Mouse (Mus musculus) neural tube, embryonic 14.5 days (tissue): ENCODE measurements around the gene Rasl11b. TPM values are rescaled to one million over a fixed set of nuclear protein-coding genes. Genes with fewer than 3 reads are reported as not detected.

ENCODE experiments used
- ATAC-seq: fragments of 200-750 bp; cut with Nextera tagmentation; 2 replicates; pipeline ENCODE4 v1.8.0; 2017; ENCODE audit warnings: low read depth, mild to moderate bottlenecking, moderate TSS enrichment, moderate library complexity
- H3K27ac ChIP-seq: fragments of 300-500 bp; sonication (generic); 2 replicates; pipeline ENCODE4 v1.5.1; 2014; ENCODE audit warnings: low read depth, mild to moderate bottlenecking, control low read depth, low read length, moderate library complexity, mixed read lengths
- H3K27me3 ChIP-seq: fragments of 300-500 bp; sonication (generic); 2 replicates; pipeline ENCODE4 v1.6.1; 2014; ENCODE audit warnings: low read length; ENCODE audit not compliant: control insufficient read depth, insufficient read depth
- H3K36me3 ChIP-seq: fragments of 300-500 bp; sonication (generic); 2 replicates; pipeline ENCODE4 v1.6.1; 2014; ENCODE audit warnings: low read length, mixed read lengths; ENCODE audit not compliant: control insufficient read depth, insufficient read depth
- H3K4me1 ChIP-seq: fragments of 300-500 bp; sonication (generic); 2 replicates; pipeline ENCODE4 v1.6.1; 2014; ENCODE audit warnings: low read length; ENCODE audit not compliant: control insufficient read depth, insufficient read depth
- H3K4me2 ChIP-seq: fragments of 300-500 bp; sonication (generic); 2 replicates; pipeline ENCODE4 v1.6.1; 2014; ENCODE audit warnings: mild to moderate bottlenecking, low read depth, low read length, control low read depth
- H3K4me3 ChIP-seq: fragments of 300-500 bp; sonication (generic); 2 replicates; pipeline ENCODE4 v1.5.1; 2014; ENCODE audit warnings: low read depth, low read length, control low read depth, mixed read lengths
- H3K9ac ChIP-seq: fragments of 300-500 bp; sonication (generic); replicated peaks from 2 replicates; pipeline ENCODE4 v1.6.1; 2014; ENCODE audit warnings: low read depth, mild to moderate bottlenecking, control low read depth, low read length, mixed read lengths
- H3K9me3 ChIP-seq: fragments of 300-500 bp; sonication (generic); 2 replicates; pipeline ENCODE4 v1.6.1; 2016; ENCODE audit warnings: low read length; ENCODE audit not compliant: control insufficient read depth
- WGBS: fragments of 180-500 bp; shearing (Covaris S2); extraction: QIAGEN DNeasy Blood & Tissue Kit; methylation state at CpG from one replicate; pipeline ENCODE4 v1.1.7; 2014; 5-methylcytosine and 5-hydroxymethylcytosine counted together
- polyA plus RNA-seq: library from polyadenylated mRNA; unstranded; fragments of >200 nt; fragmentation: Nextera tagmentation; extraction: Ambion mirVana; gene quantifications from 2 replicates; pipeline ENCODE4 v1.2.1, GENCODE M21; 2014

The Rasl11b gene
- polyA plus RNA-seq, 1 experiment from 2014 or later, result 9.9 TPM

DNA sequence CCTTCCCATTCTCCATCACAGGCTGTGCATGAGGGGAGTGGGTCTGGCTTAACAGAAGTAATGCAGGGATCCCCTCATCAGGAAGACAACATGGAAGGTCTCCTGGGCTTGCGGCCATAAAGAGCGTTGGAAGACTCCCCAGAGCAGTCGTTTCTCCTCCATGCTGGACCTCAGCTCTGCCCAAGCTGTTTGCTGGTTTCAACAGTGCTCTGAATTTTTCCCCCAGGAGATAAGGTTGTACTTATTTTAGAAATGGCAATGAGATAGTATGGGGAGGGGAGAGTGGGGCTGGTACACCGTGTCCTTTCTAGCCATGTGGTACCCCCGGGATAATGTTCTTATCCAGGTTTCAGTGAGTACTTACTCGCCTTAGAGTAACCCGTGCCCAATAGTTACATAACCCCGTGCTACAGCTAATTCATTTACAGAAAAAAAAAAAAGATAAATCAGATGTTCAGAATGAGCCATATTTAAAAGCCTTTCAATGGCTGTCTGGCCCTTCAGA lies 50.6 kb downstream of the Rasl11b start:
- no peak overlapping the region for H3K27ac ChIP-seq
- H3K4me1 ChIP-seq, result peaks cover 6% of the 10 kb centered on the region; the same call in 1 of the 2 replicates
- no peak overlapping the region for H3K4me3 ChIP-seq
- H3K9ac ChIP-seq, result no peak overlapping the region
- no peaks in the 10 kb centered on the region for H3K27me3 ChIP-seq
- no peak for ATAC-seq
- WGBS, result 72% methylated on average over 8 of the region's 8 CpGs
- H3K9me3 ChIP-seq, result no peaks in the 10 kb centered on the region
- H3K4me2 ChIP-seq, result no peak overlapping the region
- no peaks in the 10 kb centered on the region for H3K36me3 ChIP-seq

GRCm38 (mm10) chr5:74246453-74246852 lies 51.4 kb downstream of the Rasl11b start:
- Histone ChIP-seq H3K4me1 (peaks cover 6% of the 10 kb centered on the region; the same call in 1 of the 2 replicates), H3K4me2 (no peak overlapping the region), H3K27me3 (no peaks in the 10 kb centered on the region), H3K9ac (no peak overlapping the region), H3K9me3 (no peaks in the 10 kb centered on the region), H3K4me3 (no peak overlapping the region), H3K36me3 (no peaks in the 10 kb centered on the region), H3K27ac (no peak overlapping the region; the same call in 1 of the 2 replicates)
- WGBS, result 14% methylated on average over 4 of the region's 4 CpGs
- peak; percentile 58; the same call in 1 of the 2 replicates for ATAC-seq

DNA sequence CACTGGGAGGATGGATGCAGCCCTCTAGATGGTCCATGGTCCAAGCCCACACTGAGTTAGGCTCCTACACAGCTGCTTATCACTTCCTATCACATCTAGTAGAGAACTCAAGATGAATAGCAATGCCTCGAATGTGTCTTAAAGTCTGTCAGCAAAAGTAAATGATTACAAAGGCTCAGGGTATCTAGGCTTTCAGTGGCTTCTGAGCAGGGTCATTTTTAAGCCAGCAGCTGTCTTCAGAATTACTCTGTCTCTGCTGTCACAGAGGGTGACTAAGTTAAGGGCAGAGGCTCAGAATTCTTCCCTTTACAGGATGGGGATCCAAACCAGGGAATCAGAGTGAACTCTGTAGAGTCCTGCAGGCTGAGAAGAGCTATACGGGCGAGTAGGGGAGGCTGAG lies 51.9 kb downstream of the Rasl11b start:
- Histone ChIP-seq H3K4me3 (no peak overlapping the region), H3K4me2 (no peak overlapping the region), H3K27me3 (no peaks in the 10 kb centered on the region), H3K27ac (no peak overlapping the region), H3K4me1 (peaks cover 6% of the 10 kb centered on the region; the same call in 1 of the 2 replicates), H3K36me3 (no peaks in the 10 kb centered on the region), H3K9me3 (no peaks in the 10 kb centered on the region), H3K9ac (no peak overlapping the region)
- ATAC-seq, result peak; percentile 24; the same call in 1 of the 2 replicates
- WGBS, result 79% methylated on average over 3 of the region's 3 CpGs

Other genes with a start within 250 kb of the Rasl11b start
- 36.8 and 41.9 TPM in 2 replicates for gene Usp46, start 126.9 kb upstream of the Rasl11b start, polyA plus RNA-seq